Mouse (Mus musculus) embryonic facial prominence, embryonic 13.5 days (tissue): ENCODE data around the gene Lhfp. TPM values are rescaled to one million over a fixed set of nuclear protein-coding genes. Genes with fewer than 3 reads are reported as not detected.
"Not testable (repeated sequence)": the region's sequence is repeated elsewhere in the genome, so short reads cannot be mapped to it uniquely, and the experiment has no call there.

Source experiments
- ATAC-seq: fragments of 200-750 bp; cut with Nextera tagmentation; 2 replicates; pipeline ENCODE4 v1.8.0; 2017; ENCODE audit warnings: low read depth; ENCODE audit not compliant: insufficient number of reproducible peaks, insufficient read depth, low FRiP score, low TSS enrichment
- H3K27ac ChIP-seq: fragments of 300-500 bp; sonication (generic); 2 replicates; pipeline ENCODE4 v1.5.1; 2015; ENCODE audit warnings: moderate library complexity, mild to moderate bottlenecking, inconsistent platforms
- H3K27me3 ChIP-seq: fragments of 300-500 bp; sonication (generic); 2 replicates; pipeline ENCODE4 v1.6.1; 2015; ENCODE audit warnings: mild to moderate bottlenecking, inconsistent platforms
- H3K36me3 ChIP-seq: fragments of 300-500 bp; sonication (generic); 2 replicates; pipeline ENCODE4 v1.6.1; 2015; ENCODE audit warnings: mild to moderate bottlenecking, inconsistent platforms
- H3K4me1 ChIP-seq: fragments of 300-500 bp; sonication (generic); 2 replicates; pipeline ENCODE4 v1.6.1; 2015; ENCODE audit warnings: inconsistent platforms
- H3K4me2 ChIP-seq: fragments of 300-500 bp; sonication (generic); 2 replicates; pipeline ENCODE4 v1.6.1; 2015; ENCODE audit warnings: moderate library complexity, mild to moderate bottlenecking, inconsistent platforms
- H3K4me3 ChIP-seq: fragments of 300-500 bp; sonication (generic); 2 replicates; pipeline ENCODE4 v1.5.1; 2015; ENCODE audit warnings: mild to moderate bottlenecking, inconsistent platforms
- H3K9ac ChIP-seq: fragments of 300-500 bp; sonication (generic); 2 replicates; pipeline ENCODE4 v1.6.1; 2015; ENCODE audit warnings: mild to moderate bottlenecking, inconsistent platforms
- H3K9me3 ChIP-seq: fragments of 300-500 bp; sonication (generic); 2 replicates; pipeline ENCODE4 v1.6.1; 2016; ENCODE audit warnings: inconsistent platforms
- WGBS: fragments of 180-500 bp; shearing (Covaris S2); methylation state at CpG from one replicate; pipeline ENCODE4 v1.1.7; 2015; ENCODE audit warnings: mixed read lengths; 5-methylcytosine and 5-hydroxymethylcytosine counted together
- polyA plus RNA-seq: library from polyadenylated mRNA; unstranded; fragments of >200 nt; fragmentation: Nextera tagmentation; extraction: Ambion mirVana; gene quantifications from 2 replicates; pipeline ENCODE4 v1.2.1, GENCODE M21; 2015

The Lhfp gene
- polyA plus RNA-seq, 1 experiment from 2014 or later: 44.7 TPM

- no peaks in the 10 kb centered on the region for H3K9me3 ChIP-seq
- H3K4me3 ChIP-seq: no peak overlapping the region
- WGBS: 65% methylated on average over 5 of the region's 5 CpGs
- no peaks in the 10 kb centered on the region for H3K4me1 ChIP-seq
- H3K4me2 ChIP-seq: no peak overlapping the region
- no peak overlapping the region for H3K9ac ChIP-seq
- peaks cover 5% of the 10 kb centered on the region; the same call in 1 of the 2 replicates for H3K27me3 ChIP-seq
- no peak for ATAC-seq
- 0 out of 2 replicates have a peak overlapping the region, but pooled peaks have one; percentile 22 for H3K27ac ChIP-seq
- no peaks in the 10 kb centered on the region for H3K36me3 ChIP-seq
Measured at GRCm38 (mm10) chr3:53221531-53222272, 180.4 kb downstream of the Lhfp start.

- H3K4me2 ChIP-seq: no peak overlapping the region
- 82% methylated on average over 5 of the region's 5 CpGs for WGBS
- no peak overlapping the region for H3K9ac ChIP-seq
- no peak overlapping the region for H3K27ac ChIP-seq
- no peak for ATAC-seq
- H3K27me3 ChIP-seq: peaks cover 15% of the 10 kb centered on the region
- no peaks in the 10 kb centered on the region for H3K9me3 ChIP-seq
- no peaks in the 10 kb centered on the region for H3K36me3 ChIP-seq
- no peak overlapping the region for H3K4me3 ChIP-seq
- H3K4me1 ChIP-seq: no peaks in the 10 kb centered on the region
Measured at GRCm38 (mm10) chr3:53224141-53224540, 182.8 kb downstream of the Lhfp start.

- Histone ChIP-seq H3K4me3 (no peak overlapping the region), H3K4me2 (no peak overlapping the region), H3K27me3 (peaks cover 15% of the 10 kb centered on the region), H3K27ac (no peak overlapping the region), H3K9me3 (no peaks in the 10 kb centered on the region), H3K9ac (no peak overlapping the region), H3K4me1 (peaks cover 5% of the 10 kb centered on the region), H3K36me3 (no peaks in the 10 kb centered on the region)
- 53% methylated on average over 6 of the region's 6 CpGs for WGBS
- ATAC-seq: no peak
Measured at GRCm38 (mm10) chr3:53225774-53226173, 184.4 kb downstream of the Lhfp start.

- 88% methylated on average over 6 of the region's 6 CpGs for WGBS
- peaks cover 15% of the 10 kb centered on the region for H3K27me3 ChIP-seq
- H3K9me3 ChIP-seq: no peaks in the 10 kb centered on the region
- H3K27ac ChIP-seq: no peak overlapping the region
- no peak overlapping the region for H3K4me3 ChIP-seq
- H3K36me3 ChIP-seq: no peaks in the 10 kb centered on the region
- no peak for ATAC-seq
- no peak overlapping the region for H3K4me2 ChIP-seq
- no peak overlapping the region for H3K9ac ChIP-seq
- H3K4me1 ChIP-seq: peaks cover 6% of the 10 kb centered on the region
Measured at GRCm38 (mm10) chr3:53226223-53226622, 184.9 kb downstream of the Lhfp start.

GRCm38 (mm10) chr3:53227866-53228265, 186.5 kb downstream of the Lhfp start:
- H3K27me3 ChIP-seq: peaks cover 11% of the 10 kb centered on the region
- H3K4me1 ChIP-seq: peaks cover 9% of the 10 kb centered on the region
- no peak overlapping the region for H3K4me2 ChIP-seq
- no peaks in the 10 kb centered on the region for H3K36me3 ChIP-seq
- no peaks in the 10 kb centered on the region for H3K9me3 ChIP-seq
- ATAC-seq: no peak
- no peak overlapping the region for H3K9ac ChIP-seq
- H3K4me3 ChIP-seq: no peak overlapping the region
- no peak overlapping the region for H3K27ac ChIP-seq

GRCm38 (mm10) chr3:53230562-53230961, 189.2 kb downstream of the Lhfp start:
- no peak overlapping the region for H3K4me2 ChIP-seq
- 49% methylated on average over 3 of the region's 3 CpGs for WGBS
- ATAC-seq: no peak

GRCm38 (mm10) chr3:53231112-53231511, 189.8 kb downstream of the Lhfp start:
- H3K4me2 ChIP-seq: no peak overlapping the region
- 36% methylated on average over 3 of the region's 3 CpGs for WGBS
- H3K9me3 ChIP-seq: peaks cover 4% of the 10 kb centered on the region; the same call in 1 of the 2 replicates
- no peak overlapping the region for H3K27ac ChIP-seq
- H3K27me3 ChIP-seq: peaks cover 20% of the 10 kb centered on the region
- no peak overlapping the region for H3K4me3 ChIP-seq
- H3K36me3 ChIP-seq: no peaks in the 10 kb centered on the region
- peaks cover 9% of the 10 kb centered on the region for H3K4me1 ChIP-seq
- H3K9ac ChIP-seq: no peak overlapping the region
- no peak for ATAC-seq

More at GRCm38 (mm10) chr3:53230562-53230961, 189.2 kb downstream of the Lhfp start:
- no peaks in the 10 kb centered on the region for H3K36me3 ChIP-seq
- no peak overlapping the region for H3K27ac ChIP-seq
- no peak overlapping the region for H3K9ac ChIP-seq
- peaks cover 4% of the 10 kb centered on the region; the same call in 1 of the 2 replicates for H3K9me3 ChIP-seq
- no peak overlapping the region for H3K4me3 ChIP-seq
- H3K27me3 ChIP-seq: peaks cover 15% of the 10 kb centered on the region
- peaks cover 9% of the 10 kb centered on the region for H3K4me1 ChIP-seq

- ATAC-seq: not testable (repeated sequence)
Measured at GRCm38 (mm10) chr3:53232411-53232810, 191.1 kb downstream of the Lhfp start.

GRCm38 (mm10) chr3:53234689-53235088, 193.4 kb downstream of the Lhfp start:
- Histone ChIP-seq H3K27me3 (peaks cover 31% of the 10 kb centered on the region), H3K36me3 (no peaks in the 10 kb centered on the region), H3K4me3 (no peak overlapping the region), H3K27ac (no peak overlapping the region), H3K9me3 (peaks cover 4% of the 10 kb centered on the region; the same call in 1 of the 2 replicates), H3K9ac (no peak overlapping the region), H3K4me2 (no peak overlapping the region), H3K4me1 (peaks cover 9% of the 10 kb centered on the region)
- ATAC-seq: no peak

More at GRCm38 (mm10) chr3:53232411-53232810, 191.1 kb downstream of the Lhfp start:
- not testable (repeated sequence) for H3K9ac ChIP-seq, H3K4me3 ChIP-seq, H3K4me2 ChIP-seq, H3K36me3 ChIP-seq, H3K4me1 ChIP-seq, H3K27ac ChIP-seq, H3K9me3 ChIP-seq
- WGBS: 78% methylated on average over 9 of the region's 9 CpGs
- peaks cover 33% of the 10 kb centered on the region for H3K27me3 ChIP-seq

GRCm38 (mm10) chr3:53236471-53236870, 195.1 kb downstream of the Lhfp start:
- Histone ChIP-seq H3K27ac (no peak overlapping the region), H3K27me3 (peaks cover 40% of the 10 kb centered on the region), H3K9ac (no peak overlapping the region), H3K4me1 (peaks cover 2% of the 10 kb centered on the region; the same call in 1 of the 2 replicates), H3K4me2 (no peak overlapping the region), H3K4me3 (no peak overlapping the region), H3K9me3 (peaks cover 4% of the 10 kb centered on the region; the same call in 1 of the 2 replicates), H3K36me3 (no peaks in the 10 kb centered on the region)
- WGBS: 79% methylated on average over 3 of the region's 4 CpGs
- no peak for ATAC-seq

- Histone ChIP-seq H3K27ac (no peak overlapping the region), H3K9me3 (no peaks in the 10 kb centered on the region), H3K36me3 (no peaks in the 10 kb centered on the region), H3K4me3 (no peak overlapping the region), H3K4me1 (no peaks in the 10 kb centered on the region), H3K4me2 (no peak overlapping the region), H3K9ac (no peak overlapping the region), H3K27me3 (peaks cover 48% of the 10 kb centered on the region)
- ATAC-seq: no peak
- 85% methylated on average over 3 of the region's 3 CpGs for WGBS
Measured at GRCm38 (mm10) chr3:53240150-53240549, 198.8 kb downstream of the Lhfp start.

- Histone ChIP-seq H3K27ac (no peak overlapping the region), H3K4me3 (no peak overlapping the region), H3K9ac (no peak overlapping the region), H3K27me3 (peaks cover 53% of the 10 kb centered on the region), H3K36me3 (no peaks in the 10 kb centered on the region), H3K4me2 (no peak overlapping the region), H3K4me1 (no peaks in the 10 kb centered on the region), H3K9me3 (no peaks in the 10 kb centered on the region)
- WGBS: 82% methylated on average over 9 of the region's 9 CpGs
- no peak for ATAC-seq
Measured at GRCm38 (mm10) chr3:53245571-53246208, 204.4 kb downstream of the Lhfp start.
